Mouse (Mus musculus) mouse trophoblast stem cell (cell line): ENCODE data around the gene Wdr93.

ENCODE experiments used
- in situ Hi-C, 2 experiments: fragments of 300-500 bp; cut with MseI, MboI; formaldehyde crosslinking; loops; 2 replicates in 1 of 2; 3 replicates in 1 of 2; pipeline ENCODE4 v1.15.1; 2025

The Wdr93 gene

GRCm38 (mm10) chr7:79801391-79801790, 58.4 kb downstream of the Wdr93 start:
- in situ Hi-C loops = no loop called here

DNA sequence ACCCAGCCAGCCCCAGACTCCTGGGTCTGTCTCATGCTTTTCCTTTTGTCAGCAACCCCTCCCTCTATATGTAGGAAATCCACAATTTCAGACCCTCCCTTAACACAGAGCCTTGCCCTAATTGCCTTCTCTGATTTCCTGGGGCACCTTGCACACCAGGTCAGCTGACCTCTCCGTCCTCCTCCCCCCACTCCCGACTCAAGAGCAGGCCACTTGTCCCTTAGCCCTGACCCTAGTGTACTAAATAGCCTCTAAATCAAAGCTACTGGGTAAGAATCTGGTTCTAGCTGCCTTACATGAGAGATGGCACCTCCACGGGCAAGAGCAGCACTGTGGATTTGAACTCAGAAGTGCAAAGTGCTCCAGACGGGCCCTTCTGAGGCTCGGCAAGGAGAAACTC, 59.1 kb downstream of the Wdr93 start:
- in situ Hi-C loops = no loop called here

DNA sequence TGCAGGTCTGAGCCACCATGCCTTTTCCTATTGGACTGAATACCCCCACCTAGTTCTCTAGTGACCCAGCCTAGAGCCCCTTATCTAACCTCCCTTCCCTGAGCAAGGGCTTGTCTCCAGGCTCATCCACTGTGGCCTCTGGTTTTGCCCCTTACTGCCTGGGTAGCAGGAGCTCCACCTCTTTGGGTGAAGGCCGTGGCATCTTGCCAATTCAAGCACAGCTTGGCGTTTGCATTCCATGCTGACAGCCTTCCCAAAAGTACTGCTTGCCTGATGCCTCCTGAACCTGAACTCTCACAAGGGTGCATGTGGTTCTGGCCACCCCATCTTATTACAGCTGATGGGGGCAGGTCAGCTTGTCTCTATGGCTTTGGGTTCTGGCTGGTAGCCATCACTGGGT, 60.9 kb downstream of the Wdr93 start:
- in situ Hi-C loops = no loop called here

- in situ Hi-C loops = no loop called here
These were observed 65.6 kb downstream of the Wdr93 start for GRCm38 (mm10) chr7:79808561-79808960.

DNA sequence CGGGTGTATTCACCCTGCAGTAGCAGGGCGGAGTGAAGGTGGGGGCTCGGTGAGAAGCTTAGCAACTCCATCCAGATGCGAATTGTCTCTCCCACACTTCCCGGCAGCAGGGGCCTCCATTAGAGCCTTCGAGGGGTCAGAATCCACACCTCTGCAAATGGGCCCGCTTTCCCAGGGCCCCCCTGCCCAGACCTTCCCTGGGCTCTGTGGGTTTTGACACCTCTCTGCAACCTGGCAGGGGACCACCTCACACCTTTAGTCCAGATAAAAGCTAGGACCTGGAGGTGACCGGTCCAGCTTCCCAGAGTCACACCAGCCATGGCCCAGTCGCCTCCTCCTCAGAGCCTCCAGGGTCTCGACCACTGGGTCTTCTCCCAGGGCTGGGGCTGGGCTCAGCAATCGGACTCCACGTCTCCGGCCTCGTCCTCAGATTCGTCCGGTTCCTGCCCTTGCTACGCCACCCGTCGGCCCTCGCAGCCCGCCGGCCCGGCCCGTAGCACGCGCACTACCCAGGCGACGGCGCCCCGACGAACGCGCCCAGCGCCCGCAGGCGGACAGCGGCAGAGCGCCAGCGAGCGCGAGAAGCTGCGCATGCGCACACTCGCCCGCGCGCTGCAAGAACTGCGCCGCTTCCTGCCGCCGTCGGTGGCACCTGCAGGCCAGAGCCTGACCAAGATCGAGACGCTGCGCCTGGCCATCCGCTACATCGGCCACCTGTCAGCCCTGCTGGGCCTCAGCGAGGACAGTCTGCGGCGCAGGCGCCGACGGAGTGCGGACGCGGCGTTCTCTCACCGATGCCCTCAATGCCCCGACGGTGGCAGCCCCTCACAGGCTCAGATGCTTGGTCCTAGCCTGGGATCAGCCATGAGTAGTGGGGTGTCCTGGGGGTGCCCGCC, 67.9 kb downstream of the Wdr93 start, which contains the start of gene Mesp2:
Mesp2 (plus strand) TSS at position 117 of the 896 bp plus-strand sequence.
- in situ Hi-C loops = no loop called here

- in situ Hi-C loops = no loop called here
These were observed 70.4 kb downstream of the Wdr93 start for GRCm38 (mm10) chr7:79813409-79813808.

DNA sequence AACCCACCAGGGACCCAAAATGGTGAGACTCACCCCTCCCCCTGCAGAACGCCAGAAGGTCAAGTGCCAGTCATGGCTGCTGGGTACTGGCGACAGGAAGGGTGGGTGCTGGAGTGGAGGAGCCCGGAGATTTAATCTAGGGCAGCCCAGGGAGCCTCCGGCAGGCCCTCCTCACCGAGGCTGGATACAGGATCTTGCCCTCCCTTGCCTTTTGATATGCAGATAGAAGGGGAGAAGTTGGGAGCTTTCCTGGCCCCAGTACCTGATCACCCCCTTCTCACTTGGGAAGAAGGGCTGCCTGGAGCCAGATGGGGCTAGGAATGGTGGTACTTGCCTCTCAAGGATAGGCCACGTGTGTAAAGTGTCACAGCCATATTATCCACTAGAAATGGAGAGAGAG, 75.4 kb downstream of the Wdr93 start:
- in situ Hi-C loops = no loop called here

- in situ Hi-C loops = no loop called here
These were observed 76.6 kb downstream of the Wdr93 start for GRCm38 (mm10) chr7:79819515-79819914.

GRCm38 (mm10) chr7:79819996-79820395, 77.0 kb downstream of the Wdr93 start:
- in situ Hi-C loops = no loop called here

DNA sequence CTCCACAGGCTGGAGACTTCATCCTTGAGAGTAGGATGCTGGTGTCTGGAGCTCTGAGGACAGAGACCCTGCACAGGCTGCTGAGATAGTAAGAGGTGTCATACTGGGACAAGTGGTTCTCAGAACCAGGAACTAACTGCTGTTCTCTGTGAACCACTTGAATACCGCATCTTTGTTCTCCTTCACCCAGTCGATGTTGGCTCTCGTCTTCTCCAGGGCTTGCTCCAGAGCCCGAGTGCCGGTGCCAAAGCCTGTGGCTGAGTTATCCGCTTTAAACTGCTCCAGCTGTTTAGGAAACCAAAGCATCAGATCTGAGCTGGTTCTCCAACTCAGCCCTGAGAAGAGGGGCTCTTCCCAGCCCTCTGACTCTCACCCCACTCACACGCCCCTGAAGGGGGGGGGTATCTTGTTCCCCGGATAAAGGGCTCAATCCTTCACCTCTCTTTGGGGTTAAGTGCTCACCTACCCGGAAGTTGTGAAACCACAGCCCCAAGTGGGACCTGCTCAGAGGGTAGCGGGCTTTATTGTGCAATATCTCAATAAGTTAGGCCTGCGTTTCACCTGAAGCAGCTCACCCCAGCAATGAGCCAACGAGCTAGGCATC, 79.2 kb downstream of the Wdr93 start:
- in situ Hi-C loops = no loop called here

DNA sequence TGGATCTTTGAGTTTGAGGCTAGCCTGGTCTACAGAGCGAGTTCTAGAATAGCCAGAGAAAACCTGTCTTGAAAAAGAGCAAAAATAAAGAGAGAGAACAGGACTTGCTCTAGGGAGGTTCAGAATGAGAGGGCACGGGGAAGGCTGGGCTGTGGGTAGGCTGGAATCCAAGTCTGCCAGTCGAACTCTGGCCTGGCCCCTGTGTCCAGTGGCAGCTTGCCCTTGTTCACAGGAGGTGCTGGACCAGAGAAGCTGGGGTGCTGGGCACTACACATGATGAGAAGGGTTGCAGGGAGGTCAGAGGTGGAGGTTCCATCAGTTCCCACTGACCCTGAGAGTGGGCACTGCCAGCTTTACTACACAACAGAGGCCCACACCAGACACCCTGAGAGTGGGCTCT, 85.4 kb downstream of the Wdr93 start:
- in situ Hi-C loops = no loop called here

DNA sequence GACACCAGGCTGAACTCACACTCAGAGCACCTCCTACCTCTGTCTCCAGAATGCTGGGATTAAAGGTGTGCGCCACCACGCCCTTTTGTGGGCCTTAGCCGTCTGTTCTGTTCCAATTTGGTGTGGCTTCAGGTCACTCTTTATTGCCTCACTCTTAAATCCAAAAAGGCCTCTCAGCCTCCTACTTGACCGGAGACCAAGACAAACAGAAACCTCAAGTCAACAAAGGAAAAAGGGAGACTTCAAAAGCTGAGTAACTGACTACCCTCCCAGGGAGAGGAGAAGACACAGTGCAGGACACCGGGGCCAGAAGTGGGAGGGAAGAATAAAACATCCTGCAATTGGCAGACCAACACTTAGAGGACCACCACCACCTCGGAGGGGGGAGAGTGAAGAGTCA, 88.2 kb downstream of the Wdr93 start:
- in situ Hi-C loops = no loop called here

DNA sequence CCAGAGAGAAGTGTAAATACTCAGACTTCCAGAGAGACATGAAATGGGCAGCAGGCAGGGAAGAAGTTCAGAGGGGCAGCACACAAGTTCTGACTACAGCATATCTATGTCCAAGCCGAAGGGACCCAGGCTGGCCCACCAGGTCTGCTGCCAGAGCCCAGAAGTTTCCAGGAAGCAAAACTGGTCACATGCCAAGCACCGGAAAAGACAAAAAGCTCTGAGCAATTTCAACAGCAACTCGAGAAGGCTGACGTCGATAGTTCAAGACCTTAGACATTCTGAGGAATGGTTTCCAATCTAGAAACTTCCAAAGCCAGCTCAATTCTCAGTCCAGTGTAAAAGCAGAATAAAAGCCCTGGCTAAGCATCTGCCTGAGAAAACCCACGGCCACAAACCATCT, 88.6 kb downstream of the Wdr93 start:
- in situ Hi-C loops = no loop called here

GRCm38 (mm10) chr7:79832980-79833379, 90.0 kb downstream of the Wdr93 start:
- in situ Hi-C loops = no loop called here

DNA sequence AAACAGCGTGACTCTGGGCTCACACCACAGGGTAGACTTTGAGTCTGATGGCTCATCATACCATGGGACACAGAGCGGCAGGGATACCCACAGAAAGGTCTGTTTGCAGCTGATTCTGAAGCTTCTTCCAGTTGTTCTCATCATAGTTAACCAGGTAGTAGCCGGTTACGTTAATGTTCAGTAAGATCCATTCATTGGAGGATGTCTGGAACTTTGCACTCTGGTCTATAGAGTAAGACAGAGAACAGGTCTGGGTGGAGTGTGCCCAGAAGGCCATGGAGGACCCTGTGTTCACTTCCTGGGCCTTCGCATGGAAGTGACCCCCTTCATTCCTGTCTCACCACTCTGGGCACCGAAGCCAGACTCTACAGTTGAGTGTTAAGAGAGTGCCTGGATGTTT, 92.2 kb downstream of the Wdr93 start:
- in situ Hi-C loops = no loop called here
